Mouse (Mus musculus) forebrain, embryonic 11.5 days (tissue): ENCODE measurements around the gene Glt28d2. TPM values are rescaled to one million over a fixed set of nuclear protein-coding genes. Genes with fewer than 3 reads are reported as not detected.

ENCODE experiments used
- ATAC-seq: fragments of 200-750 bp; cut with Nextera tagmentation; replicated peaks from 2 replicates; pipeline ENCODE4 v1.8.0; 2017; ENCODE audit warnings: moderate TSS enrichment; ENCODE audit not compliant: low FRiP score
- DNase-seq: peaks from one replicate; pipeline ENCODE4 v3.0.0-alpha.2; 2017; ENCODE audit warnings: low spot score
- H3K27ac ChIP-seq: fragments of 300-500 bp; sonication (generic); 2 replicates; pipeline ENCODE4 v1.5.1; 2014; ENCODE audit warnings: low read depth, low read length
- H3K27me3 ChIP-seq: fragments of 300-500 bp; sonication (generic); 2 replicates; pipeline ENCODE4 v1.6.1; 2014; ENCODE audit warnings: mild to moderate bottlenecking, low read length, mixed read lengths; ENCODE audit not compliant: control insufficient read depth, insufficient read depth
- H3K36me3 ChIP-seq: fragments of 300-500 bp; sonication (generic); 2 replicates; pipeline ENCODE4 v1.6.1; 2014; ENCODE audit warnings: mild to moderate bottlenecking, low read length, moderate library complexity, mixed read lengths; ENCODE audit not compliant: control insufficient read depth, insufficient read depth
- H3K4me1 ChIP-seq: fragments of 300-500 bp; sonication (generic); replicated peaks from 2 replicates; pipeline ENCODE4 v1.6.1; 2014; ENCODE audit warnings: low read length, mixed read lengths; ENCODE audit not compliant: control insufficient read depth, insufficient read depth
- H3K4me2 ChIP-seq: fragments of 300-500 bp; sonication (generic); 2 replicates; pipeline ENCODE4 v1.6.1; 2014; ENCODE audit warnings: low read depth, mild to moderate bottlenecking, low read length, moderate library complexity, mixed read lengths; ENCODE audit not compliant: severe bottlenecking
- H3K4me3 ChIP-seq: fragments of 300-500 bp; sonication (generic); 2 replicates; pipeline ENCODE4 v1.5.1; 2014; ENCODE audit warnings: low read depth, low read length
- H3K9ac ChIP-seq: fragments of 300-500 bp; sonication (generic); 2 replicates; pipeline ENCODE4 v1.6.1; 2014; ENCODE audit warnings: low read length
- H3K9me3 ChIP-seq: fragments of 300-500 bp; sonication (generic); 2 replicates; pipeline ENCODE4 v1.6.1; 2016; ENCODE audit warnings: low read length, mixed read lengths; ENCODE audit not compliant: control insufficient read depth
- WGBS: fragments of 180-500 bp; shearing (Covaris S2); extraction: QIAGEN DNeasy Blood & Tissue Kit; methylation state at CpG from one replicate; pipeline ENCODE4 v1.1.7; 2014; 5-methylcytosine and 5-hydroxymethylcytosine counted together
- polyA plus RNA-seq: library from polyadenylated mRNA; unstranded; fragments of >200 nt; fragmentation: Nextera tagmentation; extraction: Ambion mirVana; gene quantifications from 2 replicates; pipeline ENCODE4 v1.2.1, GENCODE M21; 2014

Glt28d2 gene
- polyA plus RNA-seq, 1 experiment from 2014 or later, result 0.15 TPM

- H3K4me1 ChIP-seq, result no peaks in the 10 kb centered on the region
- H3K4me2 ChIP-seq, result no peak overlapping the region
- no peak overlapping the region for H3K27ac ChIP-seq
- DNase-seq, result no peak
- WGBS, result 88% methylated on average over 6 of the region's 6 CpGs
- no peak overlapping the region for H3K9ac ChIP-seq
- no peak for ATAC-seq
- no peak overlapping the region for H3K4me3 ChIP-seq
- H3K27me3 ChIP-seq, result no peaks in the 10 kb centered on the region
- no peaks in the 10 kb centered on the region for H3K36me3 ChIP-seq
- no peaks in the 10 kb centered on the region for H3K9me3 ChIP-seq
Observed at GRCm38 (mm10) chr3:85845341-85845740, 42.0 kb downstream of the Glt28d2 start.

- Histone ChIP-seq H3K4me1 (no peaks in the 10 kb centered on the region), H3K9me3 (no peaks in the 10 kb centered on the region), H3K4me2 (no peak overlapping the region), H3K9ac (no peak overlapping the region), H3K4me3 (no peak overlapping the region), H3K27me3 (no peaks in the 10 kb centered on the region), H3K27ac (no peak overlapping the region), H3K36me3 (no peaks in the 10 kb centered on the region)
- DNase-seq, result no peak
- no peak for ATAC-seq
Observed at GRCm38 (mm10) chr3:85842881-85843218, 44.5 kb downstream of the Glt28d2 start.

- H3K4me3 ChIP-seq, result no peak overlapping the region
- no peaks in the 10 kb centered on the region for H3K36me3 ChIP-seq
- no peaks in the 10 kb centered on the region for H3K27me3 ChIP-seq
- no peaks in the 10 kb centered on the region for H3K9me3 ChIP-seq
- H3K9ac ChIP-seq, result no peak overlapping the region
- no peak overlapping the region for H3K27ac ChIP-seq
- H3K4me1 ChIP-seq, result no peaks in the 10 kb centered on the region
- no peak overlapping the region for H3K4me2 ChIP-seq
- DNase-seq, result no peak
- 53% methylated on average over 9 of the region's 9 CpGs for WGBS
- ATAC-seq, result no peak
Observed at GRCm38 (mm10) chr3:85842177-85842880, 45.0 kb downstream of the Glt28d2 start.

DNA sequence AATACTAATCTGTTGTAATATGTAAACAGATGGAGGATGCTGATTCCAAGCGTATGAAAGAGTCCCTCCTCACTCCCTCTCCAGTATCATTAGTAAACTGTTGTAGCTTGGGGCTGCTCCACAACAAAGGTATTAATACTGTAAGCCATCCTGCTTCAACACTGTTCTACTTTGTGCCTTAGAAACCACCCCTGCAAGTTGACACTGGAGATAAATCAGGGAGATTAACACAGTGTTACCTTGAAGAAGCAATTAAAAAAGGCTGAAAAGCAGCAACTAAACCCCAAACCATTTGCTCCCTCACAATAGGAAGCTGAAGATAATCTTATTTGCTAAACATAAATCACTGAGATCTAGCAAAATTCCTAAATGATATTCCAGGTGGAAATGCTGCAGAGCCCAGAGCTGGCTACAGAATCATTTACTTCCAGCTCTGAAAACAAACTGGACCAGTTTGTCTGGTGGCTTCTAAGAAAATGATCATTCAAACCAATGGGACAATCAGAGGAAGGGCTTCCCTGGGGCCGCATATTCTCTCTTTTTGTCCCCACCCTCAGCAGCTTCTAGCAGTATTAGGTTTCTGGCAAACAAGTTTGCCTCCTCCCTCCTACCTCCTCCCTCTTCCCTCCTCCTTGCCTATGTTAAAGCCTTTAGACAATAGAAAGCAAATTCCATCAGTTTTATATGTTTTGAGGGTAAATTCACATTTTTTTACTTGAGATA lies 45.7 kb downstream of the Glt28d2 start:
- 29% methylated on average over 2 of the region's 2 CpGs for WGBS
- no peak overlapping the region for H3K4me2 ChIP-seq
- H3K4me3 ChIP-seq, result no peak overlapping the region
- no peak for ATAC-seq
- no peaks in the 10 kb centered on the region for H3K27me3 ChIP-seq
- no peaks in the 10 kb centered on the region for H3K4me1 ChIP-seq
- no peaks in the 10 kb centered on the region for H3K36me3 ChIP-seq
- DNase-seq, result no peak
- no peak overlapping the region for H3K9ac ChIP-seq
- H3K9me3 ChIP-seq, result no peaks in the 10 kb centered on the region
- H3K27ac ChIP-seq, result no peak overlapping the region

- no peak for DNase-seq
- 81% methylated on average over 1 of the region's 1 CpGs for whole genome bisulfite sequencing
Observed at GRCm38 (mm10) chr3:85833627-85834026, 53.7 kb downstream of the Glt28d2 start.

GRCm38 (mm10) chr3:85832490-85833155 lies 54.7 kb downstream of the Glt28d2 start:
- ATAC-seq (no peak), DNase-seq (no peak)
- H3K4me1 ChIP-seq, result no peaks in the 10 kb centered on the region
- H3K27me3 ChIP-seq, result no peaks in the 10 kb centered on the region
- no peaks in the 10 kb centered on the region for H3K9me3 ChIP-seq
- no peak overlapping the region for H3K4me3 ChIP-seq
- H3K27ac ChIP-seq, result no peak overlapping the region
- 57% methylated on average over 10 of the region's 10 CpGs for WGBS
- no peak overlapping the region for H3K9ac ChIP-seq
- no peaks in the 10 kb centered on the region for H3K36me3 ChIP-seq
- no peak overlapping the region for H3K4me2 ChIP-seq

More at GRCm38 (mm10) chr3:85833627-85834026, 53.7 kb downstream of the Glt28d2 start:
- no peak overlapping the region for H3K27ac ChIP-seq
- no peak overlapping the region for H3K4me3 ChIP-seq
- no peak overlapping the region for H3K4me2 ChIP-seq
- H3K9ac ChIP-seq, result no peak overlapping the region
- H3K4me1 ChIP-seq, result no peaks in the 10 kb centered on the region
- H3K27me3 ChIP-seq, result no peaks in the 10 kb centered on the region
- no peaks in the 10 kb centered on the region for H3K36me3 ChIP-seq
- no peaks in the 10 kb centered on the region for H3K9me3 ChIP-seq
- ATAC-seq, result no peak

GRCm38 (mm10) chr3:85831785-85832184 lies 55.5 kb downstream of the Glt28d2 start:
- Histone ChIP-seq H3K9me3 (no peaks in the 10 kb centered on the region), H3K27ac (no peak overlapping the region), H3K4me2 (no peak overlapping the region), H3K4me1 (no peaks in the 10 kb centered on the region), H3K36me3 (no peaks in the 10 kb centered on the region), H3K9ac (no peak overlapping the region), H3K27me3 (no peaks in the 10 kb centered on the region), H3K4me3 (no peak overlapping the region)
- DNase-seq (no peak), ATAC-seq (no peak)
- 94% methylated on average over 1 of the region's 1 CpGs for WGBS

GRCm38 (mm10) chr3:85829047-85829446 lies 58.3 kb downstream of the Glt28d2 start:
- Histone ChIP-seq H3K4me3 (no peak overlapping the region), H3K9me3 (no peaks in the 10 kb centered on the region), H3K9ac (no peak overlapping the region), H3K4me2 (no peak overlapping the region), H3K27me3 (no peaks in the 10 kb centered on the region), H3K4me1 (no peaks in the 10 kb centered on the region), H3K36me3 (no peaks in the 10 kb centered on the region), H3K27ac (no peak overlapping the region)
- DNase-seq (no peak), ATAC-seq (no peak)
- WGBS, result 80% methylated on average over 4 of the region's 4 CpGs
